Comparison of ENCODE assay signal across 22 mouse cellular contexts in genomic region chr1:75128641-75129040, GRCm38 (mm10).
A peak's percentile ranks its signal among the peaks of the same experiment; 100 is the strongest.
DNase-seq lines count a peak whose midpoint lies in the region; ATAC-seq lines count a peak whose summit lies in the region.
"Had no signal": no experiment of that assay in that cellular context is flagged by ENCODE, and none has a peak within 500 bp of the region (broad histone marks: within the 10 kb centered on the region; RNA-seq: fewer than 3 reads in every experiment).

No protein-coding gene starts in this region.

- peak; percentile 58 for ATAC-seq in frontal cortex, adult (ENCODE audit: low TSS enrichment)
- ATAC-seq: activated CD4-positive, CD25-positive, alpha-beta regulatory T cell, adult 4 months; forebrain, embryonic 14.5 days; forebrain, postnatal 0 days; hindbrain, postnatal 0 days; inflammation-experienced regulatory T-cells, adult 6 months had no signal

- no peak for DNase-seq in frontal cortex, postnatal 10 days (ENCODE audit: low spot score in 2 of 2)
- DNase-seq in 3T3-L1 (ENCODE audit: low read depth, low spot score), result peak; percentile 34
- DNase-seq in brain, adult 2 months (ENCODE audit: low read depth, low spot score), result peak; percentile 79
- DNase-seq in telencephalon, adult 2 months (ENCODE audit: low read depth, low spot score), result peak; percentile 67
- DNase-seq in MN1 (ENCODE audit: low spot score), result no peak
- DNase-seq in thymus, postnatal 36 days, result no peak
- DNase-seq: adrenal gland, postnatal 14 days; B cell, adult 2 months; cerebellum, adult 11-12 months; cerebellum, adult 8-10 months; cerebellum, postnatal 10 days; forebrain, postnatal 0 days; gastrocnemius, postnatal 10 days; gastrocnemius, postnatal 36 days; heart, adult 2 months; heart, postnatal 14 days; heart, postnatal 4 days had no signal

Comparison
In these comparisons a context has a peak if more than half of its experiments do, and no peak if none do; other contexts are left out.
1. DNase-seq: peak in 3T3-L1 (single experiment), brain, adult 2 months (single experiment) and telencephalon, adult 2 months (single experiment); none in frontal cortex, postnatal 10 days (0 of 2), MN1 (single experiment) and thymus, postnatal 36 days (0 of 2).